Mouse (Mus musculus): ENCODE measurements around the gene Igf2bp1. TPM values are rescaled to one million over a fixed set of nuclear protein-coding genes. Genes with fewer than 3 reads are reported as not detected.

The Igf2bp1 gene
- not detected in 2 replicates for total RNA-seq (2015; ENCODE audit: low replicate concordance)
- not detected in 2 replicates for total RNA-seq (2017; ENCODE audit: low replicate concordance)

DNA sequence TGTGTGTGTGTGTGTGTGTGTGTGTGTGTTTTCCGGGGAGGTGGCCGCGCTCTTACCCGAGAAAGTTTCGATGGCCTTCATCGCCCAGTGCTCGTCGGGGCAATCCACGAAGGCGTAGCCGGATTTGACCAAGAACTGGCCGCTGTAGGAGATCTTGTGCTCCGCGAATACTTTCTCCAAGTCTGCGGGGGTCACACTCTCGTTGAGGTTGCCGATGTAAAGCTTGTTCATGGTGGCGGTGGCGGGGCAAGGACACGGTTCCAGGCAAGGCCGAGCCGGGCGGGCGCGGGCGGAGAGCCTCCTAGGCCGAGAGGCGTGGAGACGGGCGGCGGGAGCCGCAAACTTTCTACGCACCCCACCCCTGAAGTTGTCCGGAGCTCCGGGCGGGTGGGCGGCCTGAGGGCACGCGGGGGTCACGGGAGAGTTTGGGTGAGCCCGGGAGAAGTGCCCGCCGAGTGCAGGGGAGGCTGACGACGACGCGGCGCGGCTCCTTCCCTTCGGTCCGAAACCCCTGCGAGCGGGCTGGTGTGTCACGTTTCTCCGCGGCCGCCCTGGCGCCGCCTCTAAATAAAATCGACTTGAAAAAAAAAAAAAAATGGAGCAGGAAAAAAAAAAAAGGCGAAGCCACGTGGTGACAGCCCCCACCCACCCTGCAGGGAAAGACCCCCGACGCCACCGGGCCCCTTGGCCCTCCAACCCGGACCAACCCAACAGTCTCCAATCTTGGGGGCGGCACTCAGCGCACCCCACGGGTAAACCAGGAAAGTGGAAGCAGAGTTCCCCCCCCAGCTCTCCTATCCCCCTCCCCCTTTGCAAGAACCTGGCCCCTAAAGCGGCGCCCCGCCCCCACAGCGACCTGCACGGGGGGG lies at the start of gene Igf2bp1:
Igf2bp1 (minus strand) TSS at position 538 of the 869 bp plus-strand sequence.
- 0 out of 2 replicates have a peak, but pooled peaks have one; percentile 57 for ATAC-seq (replicated peaks; ENCODE audit: low FRiP score, poor library complexity, severe bottlenecking)

DNA sequence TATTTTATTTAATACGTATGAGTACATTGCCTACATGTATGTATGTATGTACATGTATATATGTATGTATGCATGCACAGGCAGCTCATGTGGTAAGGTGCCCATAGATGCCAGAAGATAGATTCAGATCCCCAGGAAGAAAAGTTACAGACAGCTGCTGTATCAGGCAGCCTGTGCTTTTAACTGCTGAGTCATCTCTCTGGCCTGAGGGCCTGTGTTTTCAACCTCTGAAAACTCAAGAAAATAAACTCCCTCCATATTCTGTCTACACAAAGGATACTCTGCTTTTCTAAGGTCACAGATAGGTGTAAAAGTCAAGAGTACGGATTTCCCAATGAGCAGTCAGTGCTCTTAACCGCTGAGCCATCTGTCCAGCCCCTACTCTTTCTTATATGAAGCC lies 45.1 kb upstream of the Igf2bp1 start:
- no peak for ATAC-seq (replicated peaks; ENCODE audit: low FRiP score, poor library complexity, severe bottlenecking)

DNA sequence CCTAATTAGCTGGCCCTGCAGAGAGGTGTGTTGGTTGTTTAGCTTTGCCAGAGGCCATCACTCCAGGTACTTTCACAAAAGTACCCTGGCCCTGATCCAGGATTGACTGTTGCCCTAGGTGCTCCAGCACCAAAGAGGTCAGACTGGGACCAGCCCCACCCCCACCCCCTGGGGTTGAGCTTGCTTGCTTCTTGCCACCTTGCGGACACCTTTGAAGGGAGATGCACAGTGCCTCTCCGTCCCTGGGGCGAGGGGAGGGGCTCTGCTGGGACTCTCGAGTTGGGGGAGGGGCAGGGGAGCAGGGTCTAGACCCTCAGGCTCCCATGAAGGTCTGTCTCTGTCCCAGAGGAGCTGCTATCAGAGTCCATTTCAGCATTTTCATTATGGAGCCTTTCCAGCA lies 44.2 kb upstream of the Igf2bp1 start:
- no peak for ATAC-seq (replicated peaks; ENCODE audit: low FRiP score, poor library complexity, severe bottlenecking)

DNA sequence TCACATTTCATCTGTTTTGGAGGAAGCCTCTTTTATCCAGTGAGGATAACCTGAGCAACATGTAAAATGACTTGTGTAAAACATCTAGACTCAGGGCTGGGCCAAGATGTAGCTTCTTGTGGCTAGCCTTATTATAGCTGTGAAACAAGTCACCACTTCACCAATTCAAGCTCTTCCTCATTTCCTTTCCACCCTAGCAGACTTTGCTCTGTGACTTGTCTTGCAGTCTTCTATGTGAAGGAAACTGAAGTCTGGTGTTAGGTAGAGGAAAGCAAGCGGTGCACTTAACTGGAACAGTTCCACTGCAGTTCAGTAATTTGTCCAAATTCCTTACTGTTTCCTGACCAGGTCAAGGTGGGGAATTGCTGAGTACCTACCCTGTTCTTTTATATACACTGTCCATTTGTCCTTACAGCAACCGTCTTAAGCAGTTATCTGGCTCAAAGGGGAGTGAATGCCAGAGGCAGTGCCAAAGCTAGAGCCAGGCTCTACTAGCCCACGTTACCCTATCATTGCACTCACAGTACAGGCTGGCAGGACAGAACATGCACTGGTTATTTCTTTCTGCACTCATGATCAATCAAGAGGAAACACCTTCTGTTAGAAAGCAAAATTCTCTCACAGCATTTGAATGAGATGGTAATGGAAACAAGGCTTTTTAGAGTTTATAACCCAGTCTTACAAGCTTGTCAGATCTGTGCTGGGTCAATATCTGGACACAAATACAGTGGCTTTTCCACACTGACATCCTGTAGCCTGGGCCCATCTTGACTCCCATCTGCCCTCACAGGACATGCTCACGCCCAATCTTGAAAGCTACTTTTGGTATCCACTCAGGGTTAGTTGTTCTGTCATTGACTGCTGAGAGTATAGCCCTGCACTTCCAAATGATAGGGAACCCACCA lies 42.0 kb upstream of the Igf2bp1 start:
- ATAC-seq (replicated peaks; ENCODE audit: low FRiP score, poor library complexity, severe bottlenecking) = no peak

DNA sequence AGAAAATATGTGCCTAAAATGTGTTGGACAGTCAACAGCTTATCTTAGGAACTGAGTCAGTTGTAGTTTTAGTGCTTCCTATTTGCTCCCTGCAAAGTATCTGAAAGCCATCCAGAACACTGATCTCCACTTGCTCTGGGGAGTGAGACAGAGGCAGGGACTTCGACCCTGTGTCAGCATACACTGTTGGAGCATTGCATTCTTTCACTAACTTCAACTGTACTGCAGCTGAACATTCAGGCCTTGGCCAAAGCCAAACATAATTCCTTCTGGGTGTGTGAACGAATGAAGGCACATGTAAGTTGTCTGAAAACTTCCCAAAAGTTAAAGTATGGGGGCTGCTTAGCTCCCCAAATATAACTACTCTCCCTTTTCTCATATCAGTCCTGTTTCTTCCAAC lies 41.1 kb upstream of the Igf2bp1 start:
- ATAC-seq (replicated peaks; ENCODE audit: low FRiP score, poor library complexity, severe bottlenecking) = no peak

DNA sequence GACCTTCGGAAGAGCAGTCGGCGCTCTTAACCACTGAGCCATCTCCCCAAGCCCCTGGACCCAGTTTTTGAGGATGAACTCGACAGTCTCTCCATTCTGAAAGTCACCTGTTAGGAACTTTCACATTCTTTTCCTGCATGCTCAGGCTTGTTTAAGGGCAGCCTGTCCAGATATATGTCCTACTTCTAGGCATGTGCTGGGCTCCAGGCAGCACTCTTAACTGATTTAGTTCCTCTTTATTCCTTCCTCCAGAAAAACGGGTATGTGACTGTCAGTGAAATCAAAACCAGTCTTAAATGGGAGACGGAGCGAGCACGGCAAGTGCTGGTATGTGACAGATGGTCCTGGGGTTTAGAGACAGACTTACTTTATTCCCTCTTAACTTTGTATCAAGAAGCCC lies 40.3 kb upstream of the Igf2bp1 start:
- no peak for ATAC-seq (replicated peaks; ENCODE audit: low FRiP score, poor library complexity, severe bottlenecking)

DNA sequence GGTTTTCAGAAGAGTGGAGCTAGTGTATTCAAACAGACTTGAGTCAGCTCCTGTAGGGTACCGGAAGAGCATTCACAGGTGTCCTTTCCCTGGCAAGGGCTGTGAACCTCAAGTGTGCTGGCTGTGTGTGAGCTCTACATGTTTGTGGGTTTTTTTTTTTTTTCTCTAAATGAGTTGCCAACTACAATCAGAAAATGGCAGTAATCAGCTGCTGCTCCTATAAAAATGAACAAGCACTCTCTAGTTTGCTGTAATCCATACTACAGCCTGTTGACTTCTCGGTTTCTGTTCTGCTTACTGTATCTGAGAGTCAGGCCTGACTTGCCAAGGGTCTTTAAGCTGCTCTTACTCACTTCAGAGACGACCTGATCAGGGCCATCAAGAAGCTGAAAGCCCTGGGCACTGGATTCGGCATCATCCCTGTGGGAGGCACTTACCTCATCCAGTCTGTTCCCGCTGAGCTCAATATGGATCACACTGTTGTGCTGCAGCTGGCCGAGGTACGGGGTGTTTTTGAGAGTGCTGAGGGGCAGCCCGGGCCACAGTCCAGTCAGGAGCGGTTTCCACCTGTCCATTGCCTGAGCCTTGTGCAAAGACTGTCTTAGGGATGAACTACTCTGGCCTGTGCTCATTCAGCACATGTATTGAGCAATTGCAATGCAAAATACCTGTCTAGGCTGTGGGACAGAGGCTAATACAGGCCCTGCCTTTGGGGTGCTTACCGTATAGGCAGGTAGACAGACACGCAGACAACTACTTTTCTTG lies 39.2 kb upstream of the Igf2bp1 start:
- no peak for ATAC-seq (replicated peaks; ENCODE audit: low FRiP score, poor library complexity, severe bottlenecking)

DNA sequence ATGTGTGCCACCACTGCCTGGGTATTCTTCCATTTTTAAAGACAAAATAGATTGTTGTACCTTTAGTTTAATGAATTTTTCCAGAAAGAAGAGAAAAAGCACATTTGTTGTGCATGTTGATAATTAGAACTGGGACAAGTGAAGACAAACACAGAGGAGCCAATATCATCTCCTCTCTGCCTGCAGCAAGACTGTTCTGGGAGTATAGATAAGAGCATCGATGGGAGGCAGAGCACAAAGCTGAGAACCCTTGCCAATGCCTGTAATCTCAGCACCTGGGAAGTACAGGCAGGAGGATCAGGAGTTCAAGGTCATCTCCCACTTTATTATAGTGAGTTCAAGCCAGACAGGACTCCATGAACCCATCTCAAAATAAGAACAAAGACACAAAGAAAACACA lies 32.8 kb upstream of the Igf2bp1 start:
- no peak for ATAC-seq (replicated peaks; ENCODE audit: low FRiP score, poor library complexity, severe bottlenecking)

DNA sequence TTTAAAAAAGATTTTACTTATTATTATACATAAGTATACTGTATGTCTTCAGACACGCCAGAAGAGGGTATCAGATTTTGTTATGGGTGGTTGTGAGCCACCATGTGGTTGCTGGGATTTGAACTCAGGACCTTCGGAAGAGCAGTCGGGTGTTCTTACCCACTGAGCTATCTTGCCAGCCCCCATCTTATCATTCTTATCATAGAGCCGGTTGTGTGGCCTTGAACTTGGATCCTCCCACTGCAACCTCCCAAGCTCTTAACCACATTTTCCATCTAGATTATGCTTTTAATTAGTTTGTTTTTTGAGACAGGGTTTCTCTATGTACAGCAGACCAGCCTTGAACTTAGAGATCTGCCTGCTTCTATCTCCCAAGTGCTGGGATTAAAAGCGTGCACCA lies 31.8 kb upstream of the Igf2bp1 start:
- ATAC-seq (replicated peaks; ENCODE audit: low FRiP score, poor library complexity, severe bottlenecking) = no peak

DNA sequence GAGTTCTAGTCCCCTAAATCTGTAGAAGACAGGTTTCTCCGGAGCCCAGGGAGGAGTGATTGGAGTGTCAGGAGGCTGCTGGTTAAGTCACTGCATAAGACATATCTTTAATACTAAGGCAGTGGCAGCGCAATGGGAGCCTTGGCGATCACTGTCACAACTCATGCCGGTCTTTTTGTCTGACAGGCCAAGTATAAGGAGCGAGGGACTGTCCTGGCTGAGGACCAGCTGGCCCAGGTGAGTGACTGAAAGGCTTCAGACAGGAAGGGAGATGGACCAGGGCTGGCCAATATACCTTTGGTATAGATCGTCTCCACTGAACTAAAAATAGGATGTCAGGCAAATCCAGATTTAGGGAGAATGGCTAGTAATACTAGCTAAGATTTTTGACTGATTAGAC lies 29.4 kb upstream of the Igf2bp1 start:
- ATAC-seq (replicated peaks; ENCODE audit: low FRiP score, poor library complexity, severe bottlenecking) = peak; percentile 47

DNA sequence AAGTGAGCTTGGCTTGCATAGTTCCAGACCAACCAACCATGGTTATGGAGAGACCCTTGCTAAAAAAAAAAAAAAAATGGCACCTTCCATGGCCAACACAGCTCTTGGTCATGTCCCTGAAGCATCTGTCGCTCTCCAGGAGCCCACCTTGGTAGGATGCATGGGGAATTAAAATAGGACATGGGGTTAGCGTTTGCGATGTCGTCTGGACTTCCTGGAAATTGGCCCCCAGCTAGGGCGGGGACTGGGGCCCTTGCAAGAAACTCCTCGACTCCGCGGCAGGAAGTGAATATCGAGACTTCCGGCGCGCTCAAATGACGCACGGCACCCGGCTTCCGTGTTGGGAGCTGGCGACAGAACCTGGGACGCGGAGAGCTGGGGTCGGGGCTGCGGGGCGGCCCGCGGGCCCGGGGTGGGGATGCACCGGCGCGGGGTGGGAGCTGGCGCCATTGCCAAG lies 28.9 kb upstream of the Igf2bp1 start, which contains the start of gene Snf8:
Snf8 (plus strand) TSS at position 290 of the 457 bp plus-strand sequence.
- peak; percentile 94 for ATAC-seq (replicated peaks; ENCODE audit: low FRiP score, poor library complexity, severe bottlenecking)

DNA sequence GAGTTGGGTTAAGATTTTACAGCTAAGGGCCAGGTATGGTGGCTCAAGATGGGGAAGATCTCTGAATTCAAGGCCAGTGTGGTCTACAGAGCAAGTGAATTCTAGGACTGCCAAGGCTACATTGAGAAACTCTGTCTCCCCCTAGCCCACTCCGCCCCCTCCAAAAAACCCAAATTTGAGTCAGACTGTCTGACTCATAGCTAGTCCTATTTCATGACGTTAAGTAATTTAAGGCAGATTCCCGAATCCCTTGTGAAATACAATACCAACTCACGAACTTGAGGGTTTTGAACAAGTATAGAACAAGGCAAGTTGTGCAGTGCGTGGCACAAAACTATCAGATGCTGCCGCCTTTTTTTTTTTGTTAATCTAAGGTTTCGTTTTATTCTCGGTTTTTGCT lies 28.4 kb upstream of the Igf2bp1 start:
- no peak for ATAC-seq (replicated peaks; ENCODE audit: low FRiP score, poor library complexity, severe bottlenecking)

DNA sequence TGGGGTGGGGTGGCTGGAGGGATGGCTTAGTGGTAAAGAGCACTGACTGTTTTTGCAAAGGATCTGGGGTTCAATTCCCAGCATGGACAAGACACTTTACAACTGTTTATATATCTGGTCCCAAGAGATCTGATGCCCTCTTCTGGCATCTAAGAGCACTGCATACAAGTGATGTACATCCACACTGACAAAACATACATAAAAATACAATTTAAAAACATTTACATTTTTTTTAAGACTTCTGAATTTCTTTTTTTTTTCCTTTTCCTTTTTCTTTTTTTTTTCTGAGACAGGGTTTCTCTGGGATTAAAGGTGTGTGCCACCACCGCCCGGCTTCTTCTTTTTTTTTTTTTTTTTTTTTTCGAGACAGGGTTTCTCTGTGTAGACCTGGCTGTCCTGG lies 27.5 kb upstream of the Igf2bp1 start:
- ATAC-seq (replicated peaks; ENCODE audit: low FRiP score, poor library complexity, severe bottlenecking) = no peak

DNA sequence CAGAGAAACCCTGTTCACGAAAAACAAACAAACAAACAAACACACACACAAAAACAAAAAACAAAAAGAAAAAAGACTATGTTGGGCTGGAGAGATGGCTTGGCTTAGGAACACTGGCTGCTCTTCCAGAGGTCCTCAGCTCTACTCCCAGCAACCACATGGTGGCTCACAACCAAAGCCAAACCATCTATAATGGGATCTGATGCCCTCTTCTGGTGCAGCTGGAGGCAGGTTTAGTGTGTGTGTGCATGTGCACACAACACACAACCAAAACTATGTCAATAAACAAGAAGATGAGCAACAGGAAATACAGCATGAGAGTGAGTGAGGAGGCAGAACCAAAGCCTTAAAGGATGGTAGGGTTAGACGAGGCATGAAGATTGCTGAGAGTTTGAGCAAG lies 26.0 kb upstream of the Igf2bp1 start:
- no peak for ATAC-seq (replicated peaks; ENCODE audit: low FRiP score, poor library complexity, severe bottlenecking)

DNA sequence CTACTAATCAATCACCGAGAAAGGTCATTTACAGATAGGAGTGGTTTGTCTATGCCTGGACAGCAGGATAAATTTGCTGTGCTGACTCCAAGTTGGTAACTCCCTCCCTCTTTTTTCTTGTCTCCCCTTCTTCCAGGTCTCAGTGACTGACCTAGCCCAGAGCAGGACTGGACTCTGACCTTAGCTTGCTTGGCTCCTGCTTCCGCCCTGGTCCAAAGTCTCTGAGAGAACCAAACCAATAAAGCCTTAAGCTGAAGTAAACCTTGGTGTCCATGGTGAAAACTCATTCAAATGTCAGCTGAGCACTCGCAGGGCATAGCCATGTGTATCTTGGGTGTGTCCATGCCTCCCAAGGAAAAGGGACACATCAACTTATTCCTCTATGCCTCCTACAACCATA lies 24.8 kb upstream of the Igf2bp1 start:
- no peak for ATAC-seq (replicated peaks; ENCODE audit: low FRiP score, poor library complexity, severe bottlenecking)

DNA sequence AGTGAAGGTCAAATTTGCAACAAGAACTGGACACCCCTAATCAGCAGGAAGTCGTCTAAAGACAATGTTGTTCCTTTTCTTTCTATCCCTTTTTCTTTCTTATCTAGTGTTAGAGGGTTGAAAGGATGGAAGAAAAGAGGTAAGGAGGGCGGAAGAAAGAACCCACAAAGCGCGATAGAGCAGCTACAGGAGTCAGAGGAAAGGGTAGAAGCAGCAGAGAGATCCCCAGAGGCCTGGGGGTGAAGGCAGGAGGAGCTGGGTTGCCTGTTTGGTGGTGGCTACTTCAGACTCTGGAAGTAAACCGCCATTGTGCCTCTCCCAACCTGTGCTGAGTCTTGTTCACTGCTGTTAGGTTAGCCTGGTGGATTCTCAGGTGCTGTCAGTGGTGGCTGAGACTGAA lies 22.4 kb upstream of the Igf2bp1 start:
- ATAC-seq (replicated peaks; ENCODE audit: low FRiP score, poor library complexity, severe bottlenecking) = no peak

DNA sequence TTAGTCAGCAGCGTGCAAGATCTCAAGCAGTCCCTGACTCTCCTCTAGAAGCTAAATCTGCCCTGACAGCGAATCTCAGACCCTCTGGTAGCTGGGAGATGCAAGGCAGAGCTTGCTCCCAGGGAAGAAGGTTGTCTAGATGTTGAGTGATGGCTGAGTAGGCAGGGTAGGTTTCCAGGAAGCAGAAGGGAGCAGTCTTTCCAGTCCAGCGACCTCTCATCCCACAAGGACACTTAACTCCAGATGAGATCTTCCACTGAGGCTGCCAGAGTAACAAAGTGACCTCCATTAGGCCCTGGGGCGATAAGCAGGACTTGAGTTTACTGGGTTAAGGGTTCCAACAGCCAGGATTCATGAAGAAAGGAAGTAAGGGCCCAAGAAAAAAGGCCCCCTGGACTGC lies 14.9 kb upstream of the Igf2bp1 start:
- ATAC-seq (replicated peaks; ENCODE audit: low FRiP score, poor library complexity, severe bottlenecking) = no peak

DNA sequence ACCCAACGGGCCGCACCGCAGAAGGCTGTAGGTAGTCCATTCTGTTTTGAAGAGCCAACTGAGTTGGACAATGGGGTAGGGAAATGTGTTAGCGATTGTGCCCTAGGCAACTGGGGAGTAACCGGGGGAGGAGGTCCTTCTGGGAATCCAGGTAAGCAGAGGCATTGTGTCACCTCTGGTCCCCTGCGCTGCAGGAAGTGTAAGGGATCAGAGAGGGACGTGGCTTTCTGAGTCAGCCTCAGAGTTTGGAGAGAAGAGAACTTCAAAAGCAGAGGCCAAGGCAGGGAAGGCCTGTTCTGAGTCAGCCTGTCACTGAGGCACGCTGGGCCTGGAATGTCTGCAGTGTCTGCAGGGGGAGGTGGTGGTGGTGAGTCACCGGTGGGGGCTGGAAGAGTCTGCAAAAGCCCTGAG lies 12.2 kb upstream of the Igf2bp1 start:
- 0 out of 2 replicates have a peak, but pooled peaks have one; percentile 43 for ATAC-seq (replicated peaks; ENCODE audit: low FRiP score, poor library complexity, severe bottlenecking)

DNA sequence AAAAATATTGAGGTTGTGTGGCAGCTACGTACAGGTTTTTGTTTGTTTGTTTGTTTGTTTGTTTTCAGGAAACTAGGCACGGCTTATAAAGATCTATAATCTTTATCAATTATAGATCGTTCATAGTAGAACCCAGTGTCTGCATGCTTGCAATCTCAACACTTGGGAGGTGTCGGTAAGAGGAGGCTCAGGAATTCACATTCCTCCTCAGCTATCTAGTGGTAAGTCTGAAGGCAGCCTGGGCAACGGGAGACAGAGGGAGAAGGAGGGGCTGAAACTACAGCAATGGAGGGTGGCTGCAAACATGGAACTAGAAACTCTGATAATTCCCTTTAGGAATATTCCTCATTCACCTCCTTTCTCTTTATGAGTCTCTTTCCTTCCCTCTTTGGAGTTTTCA lies 9.7 kb upstream of the Igf2bp1 start:
- ATAC-seq (replicated peaks; ENCODE audit: low FRiP score, poor library complexity, severe bottlenecking) = no peak

DNA sequence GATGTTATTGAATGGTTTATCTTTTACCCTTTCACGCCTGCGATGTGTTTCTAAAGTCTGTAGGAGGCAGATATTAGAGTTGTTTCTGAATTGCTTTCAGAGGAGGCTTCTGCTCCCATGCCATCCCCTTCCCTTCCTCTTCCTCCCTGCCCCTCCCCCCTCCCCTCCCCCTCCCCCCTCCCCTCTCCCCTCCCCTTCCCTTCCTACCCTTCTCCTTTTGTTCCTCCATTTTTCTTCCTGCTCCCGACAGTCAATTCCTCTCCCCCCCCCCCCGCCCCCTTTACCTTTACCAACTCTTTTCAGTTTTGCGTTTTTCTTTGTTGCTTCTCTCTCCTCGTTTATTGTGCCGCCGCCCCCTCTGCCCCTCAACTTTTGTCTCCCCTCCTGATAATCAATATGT lies 6.2 kb upstream of the Igf2bp1 start:
- no peak for ATAC-seq (replicated peaks; ENCODE audit: low FRiP score, poor library complexity, severe bottlenecking)

Data from erythroblast, adult 5-6 weeks (primary cell).